Mouse (Mus musculus): ENCODE results near the gene Gm17334. TPM values are rescaled to one million over a fixed set of nuclear protein-coding genes. Genes with fewer than 3 reads are reported as not detected.

Gene Gm17334
- polyA plus RNA-seq, 1 experiment from 2014 or later, result 0.19 TPM

GRCm38 (mm10) chr11:53794015-53794414 is 21.0 kb upstream of the Gm17334 start:
- no peak for ATAC-seq (ENCODE audit: low read depth)
- no peak overlapping the region for H3K9ac ChIP-seq (ENCODE audit: low read depth, low read length)
- H3K4me1 ChIP-seq (ENCODE audit: control insufficient read depth, low read depth, low read length), result peaks cover 24% of the 10 kb centered on the region
- peak overlapping the region; percentile 41; the same call in 1 of the 2 replicates for H3K4me2 ChIP-seq (ENCODE audit: low read depth, low read length)
- H3K27ac ChIP-seq (ENCODE audit: low read length), result peak overlapping the region; percentile 93
- no peaks in the 10 kb centered on the region for H3K27me3 ChIP-seq (ENCODE audit: control insufficient read depth, insufficient read depth, low read depth, low read length)
- 19% methylated on average over 3 of the region's 3 CpGs for WGBS (ENCODE audit: insufficient replicate concordance)
- no peak overlapping the region for H3K4me3 ChIP-seq (ENCODE audit: low read depth, low read length)
- no peaks in the 10 kb centered on the region for H3K36me3 ChIP-seq (ENCODE audit: control insufficient read depth, insufficient read depth)
- H3K9me3 ChIP-seq (replicated peaks; ENCODE audit: control insufficient read depth, low read length), result no peaks in the 10 kb centered on the region

- ATAC-seq (ENCODE audit: low read depth), result no peak
- H3K9ac ChIP-seq (ENCODE audit: low read depth, low read length), result no peak overlapping the region
- H3K9me3 ChIP-seq (replicated peaks; ENCODE audit: control insufficient read depth, low read length), result no peaks in the 10 kb centered on the region
- WGBS (ENCODE audit: insufficient replicate concordance), result 68% methylated on average over 3 of the region's 3 CpGs
- no peak overlapping the region for H3K4me2 ChIP-seq (ENCODE audit: low read depth, low read length)
- no peaks in the 10 kb centered on the region for H3K27me3 ChIP-seq (ENCODE audit: control insufficient read depth, insufficient read depth, low read depth, low read length)
- no peak overlapping the region; the same call in 1 of the 2 replicates for H3K27ac ChIP-seq (ENCODE audit: low read length)
- H3K36me3 ChIP-seq (ENCODE audit: control insufficient read depth, insufficient read depth), result no peaks in the 10 kb centered on the region
- H3K4me1 ChIP-seq (ENCODE audit: control insufficient read depth, low read depth, low read length), result peaks cover 22% of the 10 kb centered on the region
- H3K4me3 ChIP-seq (ENCODE audit: low read depth, low read length), result no peak overlapping the region
These were observed 20.0 kb upstream of the Gm17334 start for GRCm38 (mm10) chr11:53792986-53793385.

- ATAC-seq (ENCODE audit: low read depth), result no peak
These were observed 16.3 kb upstream of the Gm17334 start for GRCm38 (mm10) chr11:53789277-53789676.

DNA sequence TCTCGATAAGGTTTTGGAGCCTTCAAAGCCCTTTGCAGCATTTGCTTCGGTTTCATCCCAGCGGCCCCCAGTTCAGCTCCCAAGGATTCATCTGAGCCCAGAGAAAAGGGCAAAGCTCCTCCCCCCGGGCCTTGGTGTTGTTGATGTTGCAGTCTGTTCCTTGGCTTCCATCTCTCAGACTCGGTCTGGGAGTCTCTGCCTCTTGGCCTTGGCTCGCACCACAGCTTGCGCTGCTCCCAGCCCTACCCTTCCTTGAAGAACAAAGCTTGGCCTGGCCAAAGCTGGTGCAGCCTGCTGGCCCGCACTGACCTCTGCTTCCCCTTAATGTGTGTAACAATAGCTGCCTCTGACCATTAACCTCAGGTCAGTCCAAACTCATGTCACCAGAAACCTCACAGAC is 15.2 kb upstream of the Gm17334 start:
- ATAC-seq (ENCODE audit: low read depth), result no peak
- 73% methylated on average over 8 of the region's 8 CpGs for WGBS (ENCODE audit: insufficient replicate concordance)
- no peak overlapping the region for H3K4me2 ChIP-seq (ENCODE audit: low read depth, low read length)
- H3K36me3 ChIP-seq (ENCODE audit: control insufficient read depth, insufficient read depth), result no peaks in the 10 kb centered on the region
- H3K27me3 ChIP-seq (ENCODE audit: control insufficient read depth, insufficient read depth, low read depth, low read length), result no peaks in the 10 kb centered on the region
- no peak overlapping the region for H3K9ac ChIP-seq (ENCODE audit: low read depth, low read length)
- no peak overlapping the region for H3K27ac ChIP-seq (ENCODE audit: low read length)
- H3K9me3 ChIP-seq (replicated peaks; ENCODE audit: control insufficient read depth, low read length), result no peaks in the 10 kb centered on the region
- peaks cover 2% of the 10 kb centered on the region; the same call in 1 of the 2 replicates for H3K4me1 ChIP-seq (ENCODE audit: control insufficient read depth, low read depth, low read length)
- H3K4me3 ChIP-seq (ENCODE audit: low read depth, low read length), result no peak overlapping the region

More at GRCm38 (mm10) chr11:53789277-53789676, 16.3 kb upstream of the Gm17334 start:
- WGBS (ENCODE audit: insufficient replicate concordance), result 82% methylated on average over 3 of the region's 3 CpGs
- Histone ChIP-seq H3K9me3 (replicated peaks; ENCODE audit: control insufficient read depth, low read length) (no peaks in the 10 kb centered on the region), H3K9ac (ENCODE audit: low read depth, low read length) (no peak overlapping the region), H3K4me3 (ENCODE audit: low read depth, low read length) (no peak overlapping the region), H3K27me3 (ENCODE audit: control insufficient read depth, insufficient read depth, low read depth, low read length) (no peaks in the 10 kb centered on the region), H3K4me2 (ENCODE audit: low read depth, low read length) (no peak overlapping the region), H3K36me3 (ENCODE audit: control insufficient read depth, insufficient read depth) (no peaks in the 10 kb centered on the region), H3K27ac (ENCODE audit: low read length) (no peak overlapping the region), H3K4me1 (ENCODE audit: control insufficient read depth, low read depth, low read length) (peaks cover 9% of the 10 kb centered on the region)

- Histone ChIP-seq H3K4me1 (ENCODE audit: control insufficient read depth, low read depth, low read length) (peaks cover 2% of the 10 kb centered on the region; the same call in 1 of the 2 replicates), H3K4me3 (ENCODE audit: low read depth, low read length) (no peak overlapping the region), H3K4me2 (ENCODE audit: low read depth, low read length) (no peak overlapping the region), H3K9ac (ENCODE audit: low read depth, low read length) (no peak overlapping the region), H3K27ac (ENCODE audit: low read length) (no peak overlapping the region), H3K27me3 (ENCODE audit: control insufficient read depth, insufficient read depth, low read depth, low read length) (no peaks in the 10 kb centered on the region), H3K9me3 (replicated peaks; ENCODE audit: control insufficient read depth, low read length) (no peaks in the 10 kb centered on the region), H3K36me3 (ENCODE audit: control insufficient read depth, insufficient read depth) (no peaks in the 10 kb centered on the region)
- 41% methylated on average over 13 of the region's 13 CpGs for WGBS (ENCODE audit: insufficient replicate concordance)
- ATAC-seq (ENCODE audit: low read depth), result no peak
These were observed 13.4 kb upstream of the Gm17334 start for GRCm38 (mm10) chr11:53786058-53787031.

DNA sequence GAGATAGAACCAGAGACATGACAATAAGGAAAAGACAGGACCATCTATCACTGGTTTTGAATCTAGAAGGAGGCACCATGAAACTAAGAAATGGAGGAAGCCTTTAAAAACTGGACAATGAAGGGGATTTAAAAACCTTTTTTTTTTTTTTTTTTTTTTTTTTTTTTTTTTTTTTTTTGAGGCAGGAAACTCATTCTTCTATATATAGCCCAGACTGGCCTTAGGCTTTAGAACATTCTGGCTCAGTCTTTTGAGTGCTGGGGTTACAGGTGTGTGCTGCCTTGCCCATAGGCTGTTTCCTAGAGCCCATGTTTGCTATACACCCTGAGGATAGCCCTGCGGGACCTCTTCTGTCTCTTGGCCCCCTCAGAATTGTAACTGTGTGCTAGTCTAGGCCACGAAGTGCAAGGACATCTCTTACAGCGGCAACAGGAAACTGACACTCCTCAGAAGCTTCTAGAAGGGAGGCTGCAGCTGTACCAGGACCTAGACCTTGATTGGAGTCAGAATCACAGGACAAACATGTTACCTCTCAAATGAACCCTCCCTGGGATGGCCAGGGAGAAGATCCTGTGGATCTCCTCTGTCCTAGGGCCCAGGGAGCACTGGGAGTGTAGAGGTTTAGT is 12.4 kb upstream of the Gm17334 start:
- no peak overlapping the region for H3K9ac ChIP-seq (ENCODE audit: low read depth, low read length)
- ATAC-seq (ENCODE audit: low read depth), result no peak
- H3K4me2 ChIP-seq (ENCODE audit: low read depth, low read length), result no peak overlapping the region
- H3K36me3 ChIP-seq (ENCODE audit: control insufficient read depth, insufficient read depth), result no peaks in the 10 kb centered on the region
- H3K4me3 ChIP-seq (ENCODE audit: low read depth, low read length), result no peak overlapping the region
- WGBS (ENCODE audit: insufficient replicate concordance), result 43% methylated on average over 3 of the region's 3 CpGs
- H3K27ac ChIP-seq (ENCODE audit: low read length), result no peak overlapping the region
- H3K4me1 ChIP-seq (ENCODE audit: control insufficient read depth, low read depth, low read length), result peaks cover 5% of the 10 kb centered on the region
- no peaks in the 10 kb centered on the region for H3K27me3 ChIP-seq (ENCODE audit: control insufficient read depth, insufficient read depth, low read depth, low read length)
- H3K9me3 ChIP-seq (replicated peaks; ENCODE audit: control insufficient read depth, low read length), result no peaks in the 10 kb centered on the region

DNA sequence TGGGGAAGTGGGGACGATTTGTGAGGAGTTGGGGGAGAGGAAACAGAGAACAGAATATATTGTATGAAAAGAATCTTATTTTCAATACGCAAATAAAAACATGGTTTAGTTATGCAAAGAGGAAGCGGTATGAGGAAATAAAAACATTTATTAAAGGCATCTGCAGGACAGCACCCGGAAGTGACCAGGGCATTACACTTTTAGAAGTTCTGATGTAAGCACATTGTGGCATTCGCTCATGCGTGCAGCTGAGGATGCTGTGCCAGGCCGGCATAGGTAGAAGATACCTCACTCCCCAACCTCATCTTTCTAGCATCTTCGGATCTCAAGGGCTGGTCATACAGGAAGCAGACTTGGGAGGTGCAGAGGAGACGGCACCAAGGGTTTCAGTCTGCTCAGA is 10.3 kb upstream of the Gm17334 start:
- no peak overlapping the region for H3K27ac ChIP-seq (ENCODE audit: low read length)
- H3K4me2 ChIP-seq (ENCODE audit: low read depth, low read length), result no peak overlapping the region
- no peaks in the 10 kb centered on the region for H3K27me3 ChIP-seq (ENCODE audit: control insufficient read depth, insufficient read depth, low read depth, low read length)
- no peak overlapping the region for H3K4me3 ChIP-seq (ENCODE audit: low read depth, low read length)
- no peak for ATAC-seq (ENCODE audit: low read depth)
- H3K4me1 ChIP-seq (ENCODE audit: control insufficient read depth, low read depth, low read length), result peaks cover 8% of the 10 kb centered on the region
- H3K9ac ChIP-seq (ENCODE audit: low read depth, low read length), result no peak overlapping the region
- no peaks in the 10 kb centered on the region; the same call in 1 of the 2 replicates for H3K36me3 ChIP-seq (ENCODE audit: control insufficient read depth, insufficient read depth)
- WGBS (ENCODE audit: insufficient replicate concordance), result 71% methylated on average over 9 of the region's 9 CpGs
- H3K9me3 ChIP-seq (replicated peaks; ENCODE audit: control insufficient read depth, low read length), result no peaks in the 10 kb centered on the region

GRCm38 (mm10) chr11:53781964-53782363 is 9.0 kb upstream of the Gm17334 start:
- Histone ChIP-seq H3K9me3 (replicated peaks; ENCODE audit: control insufficient read depth, low read length) (no peaks in the 10 kb centered on the region), H3K4me2 (ENCODE audit: low read depth, low read length) (no peak overlapping the region), H3K36me3 (ENCODE audit: control insufficient read depth, insufficient read depth) (no peaks in the 10 kb centered on the region; the same call in 1 of the 2 replicates), H3K4me3 (ENCODE audit: low read depth, low read length) (no peak overlapping the region), H3K9ac (ENCODE audit: low read depth, low read length) (no peak overlapping the region), H3K27me3 (ENCODE audit: control insufficient read depth, insufficient read depth, low read depth, low read length) (no peaks in the 10 kb centered on the region), H3K4me1 (ENCODE audit: control insufficient read depth, low read depth, low read length) (peaks cover 8% of the 10 kb centered on the region), H3K27ac (ENCODE audit: low read length) (0 out of 2 replicates have a peak overlapping the region, but pooled peaks have one; percentile 14)
- WGBS (ENCODE audit: insufficient replicate concordance), result 67% methylated on average over 7 of the region's 7 CpGs
- ATAC-seq (ENCODE audit: low read depth), result no peak

Measured in liver, embryonic 16.5 days (tissue).